Mouse (Mus musculus): ENCODE measurements around the gene Gm14085.

Gene Gm14085

DNA sequence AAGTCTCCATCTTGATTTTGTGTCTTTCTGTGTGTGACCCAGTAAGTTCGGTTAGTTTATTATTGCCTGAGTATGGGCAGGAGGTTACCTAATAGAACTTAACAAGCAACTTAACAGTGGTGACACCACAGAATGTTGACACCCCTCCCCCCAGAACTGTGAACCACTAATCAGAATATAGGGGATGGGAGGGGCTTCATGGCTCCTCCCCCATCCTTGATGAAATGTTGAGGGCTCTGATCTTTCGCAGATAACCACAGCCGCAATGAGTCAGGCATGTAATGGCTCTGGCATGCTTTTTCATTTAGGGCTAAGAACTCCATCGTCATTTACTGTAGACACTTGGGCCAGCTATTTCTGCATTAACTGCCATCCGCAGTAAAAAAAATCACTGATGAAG is 76.5 kb downstream of the Gm14085 start:
- no peak for DNase-seq (ENCODE audit: low spot score in 2 of 2)

DNA sequence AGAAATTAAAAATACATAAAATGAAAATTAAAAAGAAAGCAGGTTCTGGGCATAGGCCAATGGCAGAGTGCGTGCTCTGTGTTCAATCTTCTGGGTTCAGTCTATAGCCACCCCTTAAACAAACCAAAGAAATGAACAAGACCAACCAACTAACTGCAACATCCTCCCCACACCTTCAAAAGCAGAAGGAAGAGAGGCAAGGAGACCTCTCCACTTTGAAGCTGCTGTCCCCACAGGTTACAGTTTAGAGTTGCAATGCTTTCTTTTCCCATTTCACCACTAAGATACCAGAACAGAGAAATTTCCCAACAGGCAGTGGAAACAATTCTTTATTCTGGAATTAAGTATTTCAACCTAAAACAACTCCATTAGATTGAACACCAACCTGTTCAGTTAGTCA is 77.5 kb downstream of the Gm14085 start:
- no peak for DNase-seq (ENCODE audit: low spot score in 2 of 2)

DNA sequence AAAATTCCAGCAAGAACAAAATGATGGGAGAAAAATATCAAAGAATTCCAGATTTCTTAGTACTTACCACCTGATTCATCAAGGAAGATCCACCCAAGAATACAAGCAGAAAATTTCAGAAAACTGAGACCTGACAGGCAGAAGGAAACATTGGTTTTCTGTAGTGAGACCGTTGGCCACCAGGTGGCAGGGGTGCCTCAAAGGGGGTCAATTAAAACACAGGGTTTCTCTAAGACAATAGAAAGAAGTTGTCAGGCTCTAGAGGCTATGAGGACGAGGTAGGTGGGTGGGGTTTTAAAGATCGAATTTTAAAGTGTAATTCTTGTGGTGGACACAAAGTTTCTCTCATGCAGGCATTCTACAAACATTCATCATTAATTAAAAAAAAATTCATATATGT is 84.7 kb downstream of the Gm14085 start:
- peak; percentile 34 to 69 for DNase-seq (ENCODE audit: low spot score in 2 of 2)

DNA sequence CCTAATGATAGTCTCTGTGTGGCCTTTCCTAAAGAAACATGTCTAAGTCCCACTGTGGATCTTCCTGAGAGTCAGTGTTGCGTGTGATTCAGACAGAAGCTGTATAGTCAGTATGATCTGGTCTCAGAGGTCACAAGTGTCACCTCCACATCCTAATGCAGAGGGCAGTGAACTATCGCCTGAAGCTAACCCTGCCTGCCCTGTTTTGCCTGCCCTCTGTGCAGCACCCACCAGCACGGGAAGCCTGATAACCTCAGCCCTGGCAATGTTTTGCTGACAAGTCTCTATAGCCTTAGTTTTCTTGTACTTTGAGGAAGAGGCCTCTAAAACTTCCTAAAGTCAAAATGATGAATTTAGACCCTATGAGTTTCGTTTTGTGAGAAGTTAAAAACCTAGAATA is 85.7 kb downstream of the Gm14085 start:
- DNase-seq (ENCODE audit: low spot score in 2 of 2), result no peak

DNA sequence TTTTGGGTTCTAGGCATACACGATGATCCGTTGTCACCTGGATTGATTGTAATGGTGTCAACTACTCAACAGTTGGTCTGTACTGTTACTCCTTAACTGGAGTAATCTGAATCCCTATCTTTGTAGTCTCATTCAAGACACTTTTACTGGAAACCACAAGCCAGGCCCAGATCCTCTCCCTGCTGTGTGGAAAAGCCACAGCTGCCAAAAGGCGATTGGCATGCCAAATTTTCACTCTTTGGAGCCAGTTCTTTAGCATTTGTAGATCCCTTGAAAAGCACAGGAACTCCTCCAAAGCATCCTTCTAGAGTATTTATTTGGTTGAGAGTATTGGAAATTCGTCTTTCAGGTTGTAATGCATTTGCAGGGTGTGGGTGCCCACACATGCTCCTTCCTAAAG is 86.6 kb downstream of the Gm14085 start:
- DNase-seq (ENCODE audit: low spot score in 2 of 2), result no peak

DNA sequence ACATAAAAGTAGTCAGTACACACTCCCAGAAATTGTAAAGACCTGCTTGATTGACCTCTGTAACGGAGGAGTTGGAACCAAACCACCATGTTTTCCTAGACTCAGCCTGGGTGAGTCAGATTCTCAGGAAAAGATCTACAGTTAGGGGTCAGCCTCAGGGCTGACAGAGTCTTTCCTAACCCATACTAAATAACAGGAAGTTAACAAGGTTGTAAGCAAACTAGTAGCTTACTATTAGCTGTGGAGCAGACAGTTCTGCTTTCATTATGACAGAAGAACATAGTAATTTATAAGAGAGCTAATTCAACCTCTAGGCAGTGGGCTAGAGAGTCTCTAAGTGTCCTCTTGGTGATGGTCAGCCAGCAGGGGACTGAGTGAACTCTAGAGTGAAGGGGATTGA is 87.7 kb downstream of the Gm14085 start:
- no peak for DNase-seq (ENCODE audit: low spot score in 2 of 2)

DNA sequence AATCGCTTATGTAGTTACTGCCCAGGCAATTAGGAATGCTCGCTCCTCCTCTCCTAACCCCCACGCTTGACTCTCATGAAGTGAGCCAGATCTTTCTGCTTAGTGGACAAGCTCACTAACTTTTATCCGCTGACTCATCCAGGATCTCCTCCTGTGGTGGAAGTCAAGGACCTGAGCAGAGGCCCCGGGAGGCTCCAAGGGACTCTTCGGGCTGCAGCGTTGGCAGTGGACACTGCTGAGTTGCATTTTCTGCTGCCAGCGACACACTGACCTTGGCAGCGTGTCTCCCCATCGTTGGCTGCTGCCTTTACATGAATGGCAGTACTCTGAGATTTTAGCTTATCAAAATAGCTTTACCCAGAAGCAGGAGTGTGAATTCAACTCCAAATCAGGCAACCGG is 90.7 kb downstream of the Gm14085 start:
- no peak for DNase-seq (ENCODE audit: low spot score in 2 of 2)

DNA sequence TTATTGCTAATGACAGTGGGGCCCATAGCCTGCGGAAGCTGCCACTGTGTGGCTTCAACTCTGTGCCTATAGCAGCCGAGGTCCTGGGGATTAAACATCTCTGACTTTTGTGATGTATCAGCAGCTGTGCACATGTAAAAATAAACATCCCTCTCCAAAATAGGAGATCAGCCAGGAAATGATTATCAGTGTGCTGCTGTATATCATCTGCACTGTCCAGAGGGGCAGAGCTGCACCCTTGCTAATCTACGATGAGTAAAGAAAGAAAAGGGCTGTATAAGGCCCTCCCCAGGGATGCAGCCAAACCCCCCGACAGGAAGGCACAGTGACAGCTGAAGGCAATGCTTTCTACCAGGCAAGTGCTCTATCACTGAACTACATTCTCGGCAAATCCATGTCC is 91.6 kb downstream of the Gm14085 start:
- DNase-seq (ENCODE audit: low spot score in 2 of 2), result no peak

DNA sequence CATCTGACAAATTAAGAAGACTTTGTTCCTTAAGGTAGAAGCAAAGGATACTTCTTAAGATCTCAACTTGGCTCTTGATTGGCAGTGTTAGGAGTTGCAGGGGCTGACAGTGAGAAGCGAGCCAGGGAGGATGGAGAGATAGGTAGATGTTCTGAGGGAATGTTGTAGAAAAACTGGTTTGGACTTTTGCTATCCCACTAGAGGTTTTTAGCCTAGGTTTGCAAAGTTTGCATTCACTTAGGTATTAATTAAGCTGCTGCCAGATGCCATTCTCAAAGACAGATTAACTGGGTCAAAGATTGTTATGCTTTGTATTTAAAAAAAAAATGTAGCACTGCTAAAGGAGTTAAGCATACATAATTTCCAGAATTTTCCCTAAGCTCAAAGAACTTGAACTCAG is 92.6 kb downstream of the Gm14085 start:
- no peak for DNase-seq (ENCODE audit: low spot score in 2 of 2)
